Mouse (Mus musculus): Measurements from ENCODE around the gene Actr5. TPM values are rescaled to one million over a fixed set of nuclear protein-coding genes. Genes with fewer than 3 reads are reported as not detected.

Actr5 gene
- polyA plus RNA-seq (2012; ENCODE audit: insufficient read depth, insufficient read length, missing spikeins): 3.5 and 3.9 TPM in 2 replicates

DNA sequence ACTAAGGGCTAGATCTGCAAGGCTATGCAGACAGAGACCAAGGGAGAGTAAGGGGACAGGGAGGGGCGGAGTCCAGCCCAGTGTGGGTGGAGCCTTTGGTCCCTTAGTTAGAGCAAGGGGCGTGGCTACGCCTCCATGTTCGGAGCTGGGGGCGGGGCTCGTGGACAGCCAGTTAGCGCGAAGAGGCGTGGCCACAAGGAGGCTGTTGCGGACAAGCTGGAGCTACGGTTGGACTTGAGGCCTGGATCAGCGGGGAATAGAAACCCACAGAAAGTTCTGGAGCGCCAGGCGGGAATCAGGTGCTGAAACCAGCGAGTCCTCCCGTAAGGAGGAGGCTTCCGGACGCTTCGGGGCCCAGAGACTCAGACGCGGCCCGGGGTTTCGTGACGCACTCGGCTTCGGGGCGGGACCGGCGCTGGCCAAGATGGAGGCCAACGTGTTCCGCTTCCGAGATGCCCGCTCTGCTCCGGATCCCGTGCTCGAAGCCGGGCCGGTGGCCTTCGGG, at the start of gene Actr5:
Actr5 (plus strand) TSS at position 171 of the 505 bp plus-strand sequence.
- H3K27ac ChIP-seq (replicated peaks; ENCODE audit: low read depth, low read length): peak within 1 kb of the TSS; percentile 81
- peak within 1 kb of the TSS; percentile 78 for H3K4me3 ChIP-seq (ENCODE audit: insufficient read depth, low read depth, low read length)
- no peaks in the 10 kb centered on the region for H3K4me1 ChIP-seq (ENCODE audit: control insufficient read depth, insufficient read depth, insufficient read length, low read length)

GRCm38 (mm10) chr2:158579979-158580378, 44.7 kb upstream of the Actr5 start:
- Histone ChIP-seq H3K27ac (replicated peaks; ENCODE audit: low read depth, low read length) (no peak overlapping the region), H3K4me1 (ENCODE audit: control insufficient read depth, insufficient read depth, insufficient read length, low read length) (no peaks in the 10 kb centered on the region), H3K4me3 (ENCODE audit: insufficient read depth, low read depth, low read length) (no peak overlapping the region)

- Histone ChIP-seq H3K27ac (replicated peaks; ENCODE audit: low read depth, low read length) (no peak overlapping the region), H3K4me1 (ENCODE audit: control insufficient read depth, insufficient read depth, insufficient read length, low read length) (no peaks in the 10 kb centered on the region), H3K4me3 (ENCODE audit: insufficient read depth, low read depth, low read length) (no peak overlapping the region)
Measured at GRCm38 (mm10) chr2:158584621-158585358, 39.9 kb upstream of the Actr5 start.

GRCm38 (mm10) chr2:158588524-158589271, 36.0 kb upstream of the Actr5 start:
- Histone ChIP-seq H3K4me3 (ENCODE audit: insufficient read depth, low read depth, low read length) (no peak overlapping the region), H3K27ac (replicated peaks; ENCODE audit: low read depth, low read length) (no peak overlapping the region), H3K4me1 (ENCODE audit: control insufficient read depth, insufficient read depth, insufficient read length, low read length) (no peaks in the 10 kb centered on the region)

GRCm38 (mm10) chr2:158590495-158590894, 34.2 kb upstream of the Actr5 start:
- H3K4me1 ChIP-seq (ENCODE audit: control insufficient read depth, insufficient read depth, insufficient read length, low read length): no peaks in the 10 kb centered on the region
- H3K4me3 ChIP-seq (ENCODE audit: insufficient read depth, low read depth, low read length): no peak overlapping the region
- no peak overlapping the region for H3K27ac ChIP-seq (replicated peaks; ENCODE audit: low read depth, low read length)

DNA sequence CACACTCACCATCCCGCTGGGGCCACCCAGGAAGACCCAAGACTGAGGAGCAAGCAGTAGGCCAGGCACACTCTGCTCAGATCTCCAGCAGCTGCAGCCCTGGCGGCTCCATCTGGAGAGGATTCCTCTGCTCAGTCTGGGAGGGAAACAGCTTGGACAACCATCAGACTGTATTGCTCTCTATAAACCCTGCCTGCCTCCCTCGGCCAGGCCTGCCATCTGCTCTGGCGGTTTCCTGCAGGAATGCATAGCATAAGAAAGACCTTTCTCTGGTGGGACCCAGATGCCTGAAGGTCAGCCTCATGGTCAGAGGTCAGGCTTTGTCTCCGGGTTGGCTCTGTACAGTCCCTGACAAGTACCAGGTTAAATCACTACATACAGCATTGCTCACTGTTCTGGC, 33.4 kb upstream of the Actr5 start:
- no peak overlapping the region for H3K4me3 ChIP-seq (ENCODE audit: insufficient read depth, low read depth, low read length)
- H3K4me1 ChIP-seq (ENCODE audit: control insufficient read depth, insufficient read depth, insufficient read length, low read length): no peaks in the 10 kb centered on the region
- no peak overlapping the region for H3K27ac ChIP-seq (replicated peaks; ENCODE audit: low read depth, low read length)

DNA sequence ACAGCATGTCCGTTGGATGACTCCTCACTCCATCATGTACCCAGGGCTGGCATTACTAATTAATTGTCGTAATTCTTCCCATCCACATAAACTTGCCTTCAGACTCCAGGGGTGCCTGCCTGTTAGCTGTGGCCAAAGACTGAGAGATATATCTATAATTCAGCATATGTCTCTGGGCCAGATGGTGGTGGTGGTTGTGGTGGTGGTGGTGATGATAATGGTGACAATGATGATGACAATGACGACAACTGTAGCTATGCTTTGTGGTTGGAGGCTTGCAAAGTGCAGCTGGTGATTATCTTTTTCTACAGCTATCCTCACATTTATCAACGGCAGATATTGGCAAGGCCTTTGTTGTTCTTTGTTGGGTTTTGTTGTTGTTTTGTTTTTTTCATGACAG, 31.3 kb upstream of the Actr5 start:
- H3K4me3 ChIP-seq (ENCODE audit: insufficient read depth, low read depth, low read length): no peak overlapping the region
- no peaks in the 10 kb centered on the region for H3K4me1 ChIP-seq (ENCODE audit: control insufficient read depth, insufficient read depth, insufficient read length, low read length)
- H3K27ac ChIP-seq (replicated peaks; ENCODE audit: low read depth, low read length): no peak overlapping the region

GRCm38 (mm10) chr2:158595103-158595502, 29.6 kb upstream of the Actr5 start:
- no peak overlapping the region for H3K27ac ChIP-seq (replicated peaks; ENCODE audit: low read depth, low read length)
- H3K4me1 ChIP-seq (ENCODE audit: control insufficient read depth, insufficient read depth, insufficient read length, low read length): no peaks in the 10 kb centered on the region
- H3K4me3 ChIP-seq (ENCODE audit: insufficient read depth, low read depth, low read length): no peak overlapping the region

DNA sequence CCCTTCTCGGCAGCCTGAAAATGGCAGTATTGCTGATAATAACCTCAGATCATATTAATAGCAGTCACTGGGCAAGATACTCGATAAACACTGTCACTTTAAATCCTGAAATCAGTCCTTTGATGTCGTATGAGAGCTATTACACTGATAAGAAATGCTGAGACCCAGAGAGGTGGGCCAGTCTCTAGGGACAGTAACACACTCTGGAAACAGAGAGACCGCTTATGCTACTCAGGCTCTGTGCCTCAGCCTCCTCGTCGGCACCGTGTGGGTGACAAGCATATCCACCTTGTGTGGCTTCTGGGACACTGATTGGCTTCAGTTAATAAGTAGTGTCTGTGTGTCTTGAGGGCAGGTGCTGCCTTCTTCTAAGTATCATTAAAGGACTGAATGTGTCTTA, 29.1 kb upstream of the Actr5 start:
- no peak overlapping the region for H3K27ac ChIP-seq (replicated peaks; ENCODE audit: low read depth, low read length)
- no peaks in the 10 kb centered on the region for H3K4me1 ChIP-seq (ENCODE audit: control insufficient read depth, insufficient read depth, insufficient read length, low read length)
- no peak overlapping the region for H3K4me3 ChIP-seq (ENCODE audit: insufficient read depth, low read depth, low read length)

DNA sequence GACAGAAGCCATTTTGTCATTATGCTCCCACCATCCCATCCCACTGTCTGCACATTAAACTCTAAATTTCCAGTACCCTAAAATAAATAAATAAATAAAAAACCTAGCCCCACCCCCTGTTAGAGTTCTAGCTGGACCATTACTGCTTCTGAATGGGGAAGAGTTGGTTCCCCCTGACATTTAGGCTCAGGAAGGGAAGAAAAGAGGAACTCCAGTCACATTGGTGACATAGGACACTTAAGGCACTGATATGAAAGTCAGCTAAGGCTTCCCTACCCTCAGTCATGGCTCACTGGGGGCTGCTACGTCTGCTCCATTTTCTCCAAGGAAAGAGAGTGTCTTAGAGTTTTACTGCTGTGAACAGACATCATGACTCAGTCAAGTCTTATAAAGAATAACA, 27.9 kb upstream of the Actr5 start:
- Histone ChIP-seq H3K27ac (replicated peaks; ENCODE audit: low read depth, low read length) (no peak overlapping the region), H3K4me1 (ENCODE audit: control insufficient read depth, insufficient read depth, insufficient read length, low read length) (no peaks in the 10 kb centered on the region)

GRCm38 (mm10) chr2:158600517-158600916, 24.2 kb upstream of the Actr5 start:
- Histone ChIP-seq H3K4me1 (ENCODE audit: control insufficient read depth, insufficient read depth, insufficient read length, low read length) (no peaks in the 10 kb centered on the region), H3K27ac (replicated peaks; ENCODE audit: low read depth, low read length) (no peak overlapping the region), H3K4me3 (ENCODE audit: insufficient read depth, low read depth, low read length) (no peak overlapping the region)

More for the DNA sequence above, 27.9 kb upstream of the Actr5 start:
- no peak overlapping the region for H3K4me3 ChIP-seq (ENCODE audit: insufficient read depth, low read depth, low read length)

DNA sequence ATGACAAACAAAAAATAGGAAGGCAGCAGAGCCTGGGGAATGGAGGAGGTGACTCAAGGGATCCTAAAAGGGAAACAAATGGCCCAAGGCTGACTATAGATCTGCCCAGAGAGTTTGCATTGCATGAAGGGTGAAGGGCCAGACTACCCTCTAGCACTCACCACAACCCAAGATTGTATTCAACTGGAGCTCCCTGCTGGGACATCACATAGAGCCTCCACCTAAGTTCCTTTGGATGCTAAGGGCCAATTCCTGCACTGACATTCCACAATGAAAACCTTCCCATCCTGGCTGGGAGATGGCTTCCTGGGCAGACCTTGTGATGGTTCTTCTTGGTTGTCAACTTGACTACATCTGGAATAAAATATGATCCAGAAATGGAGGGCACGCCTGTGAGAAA, 23.4 kb upstream of the Actr5 start:
- Histone ChIP-seq H3K4me3 (ENCODE audit: insufficient read depth, low read depth, low read length) (no peak overlapping the region), H3K27ac (replicated peaks; ENCODE audit: low read depth, low read length) (no peak overlapping the region), H3K4me1 (ENCODE audit: control insufficient read depth, insufficient read depth, insufficient read length, low read length) (no peaks in the 10 kb centered on the region)

GRCm38 (mm10) chr2:158602663-158603062, 22.0 kb upstream of the Actr5 start:
- H3K27ac ChIP-seq (replicated peaks; ENCODE audit: low read depth, low read length): no peak overlapping the region

DNA sequence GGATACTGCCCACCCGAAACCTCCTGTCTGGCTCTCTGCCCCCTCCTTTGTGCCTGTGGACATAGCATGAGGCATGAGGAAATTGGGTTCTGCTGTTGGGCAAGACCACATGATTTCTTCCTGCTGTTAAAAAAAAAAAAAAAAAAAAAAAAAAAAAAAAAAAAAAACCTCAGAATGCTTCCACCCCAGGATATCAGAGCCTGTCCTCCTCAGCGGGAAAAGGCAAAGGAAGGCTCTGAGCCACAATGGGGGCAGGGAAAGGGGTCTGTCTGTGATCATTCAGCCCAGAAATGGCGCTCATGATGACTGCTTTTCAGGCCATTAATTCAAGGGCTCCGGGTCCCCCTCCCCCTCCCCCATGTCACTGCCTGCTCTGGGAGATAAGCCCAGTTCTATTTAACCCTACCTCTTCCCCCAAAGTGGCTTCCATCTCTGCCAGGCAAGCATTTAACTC, 18.1 kb upstream of the Actr5 start:
- Histone ChIP-seq H3K4me3 (ENCODE audit: insufficient read depth, low read depth, low read length) (no peak overlapping the region), H3K27ac (replicated peaks; ENCODE audit: low read depth, low read length) (no peak overlapping the region), H3K4me1 (ENCODE audit: control insufficient read depth, insufficient read depth, insufficient read length, low read length) (no peaks in the 10 kb centered on the region)

More at GRCm38 (mm10) chr2:158602663-158603062, 22.0 kb upstream of the Actr5 start:
- Histone ChIP-seq H3K4me1 (ENCODE audit: control insufficient read depth, insufficient read depth, insufficient read length, low read length) (no peaks in the 10 kb centered on the region), H3K4me3 (ENCODE audit: insufficient read depth, low read depth, low read length) (no peak overlapping the region)

DNA sequence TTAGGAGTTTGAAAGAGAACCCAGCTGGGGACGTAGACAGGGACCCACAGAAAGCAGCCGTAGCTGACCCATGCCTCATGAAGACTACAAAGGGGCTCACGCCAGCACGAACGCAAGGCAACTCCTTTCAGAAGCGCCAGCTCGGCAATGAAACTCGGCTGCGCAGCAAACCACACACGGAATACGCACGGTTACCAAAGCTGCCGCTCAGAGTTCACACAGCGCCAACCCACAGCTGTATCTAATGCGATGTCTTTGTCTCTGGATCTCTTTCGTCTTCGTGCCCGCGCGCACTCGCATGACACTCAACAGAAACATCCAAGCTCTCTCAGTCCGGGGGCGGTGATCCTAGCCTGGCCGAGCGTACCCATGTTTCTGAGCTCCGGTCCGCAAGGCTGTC, 15.0 kb upstream of the Actr5 start:
- Histone ChIP-seq H3K27ac (replicated peaks; ENCODE audit: low read depth, low read length) (no peak overlapping the region), H3K4me1 (ENCODE audit: control insufficient read depth, insufficient read depth, insufficient read length, low read length) (no peaks in the 10 kb centered on the region), H3K4me3 (ENCODE audit: insufficient read depth, low read depth, low read length) (no peak overlapping the region)

Data from brown adipose tissue, adult 24 weeks (tissue).